Mouse (Mus musculus) MEL (cell line): Measurements from ENCODE around the gene Ndufaf8. TPM values are rescaled to one million over a fixed set of nuclear protein-coding genes. Genes with fewer than 3 reads are reported as not detected.

ENCODE experiments used
- DNase-seq: peaks from one replicate; pipeline ENCODE4 v3.0.0; 2011; ENCODE audit warnings: low read depth, low spot score
- H3K27ac ChIP-seq: 2 replicates; pipeline ENCODE4 v1.5.1; 2012; ENCODE audit warnings: low read depth, mild to moderate bottlenecking, control low read depth, low read length, moderate library complexity; ENCODE audit not compliant: control insufficient read depth
- H3K27me3 ChIP-seq, 2 experiments: fragments of 150-350 bp in 1 of 2; sonication (generic) in 1 of 2; 2 replicates each; pipeline ENCODE4 v1.6.1; 2012; ENCODE audit warnings: low read length in 2 of 2, mild to moderate bottlenecking in 2 of 2, improper control_type of control experiment in 1 of 2, moderate library complexity in 1 of 2; ENCODE audit not compliant: insufficient read depth in 2 of 2, control insufficient read depth in 1 of 2
- H3K36me3 ChIP-seq, 2 experiments: 2 replicates each; pipeline ENCODE4 v1.6.1; 2012 to 2014; ENCODE audit warnings: low read length in 2 of 2, improper control_type of control experiment in 1 of 2, inconsistent platforms in 1 of 2, mild to moderate bottlenecking in 1 of 2; ENCODE audit not compliant: insufficient read depth in 2 of 2, control insufficient read depth in 1 of 2
- H3K4me1 ChIP-seq, 2 experiments: fragments of 150-350 bp in 1 of 2; sonication (generic) in 1 of 2; 2 replicates each; pipeline ENCODE4 v1.6.1; 2012; ENCODE audit warnings: low read length in 2 of 2, improper control_type of control experiment in 1 of 2, mild to moderate bottlenecking in 1 of 2; ENCODE audit not compliant: insufficient read depth in 2 of 2, control insufficient read depth in 1 of 2
- H3K4me3 ChIP-seq, 2 experiments: fragments of 150-350 bp in 1 of 2; sonication (generic) in 1 of 2; 2 replicates each; pipeline ENCODE4 v1.5.1; 2012; ENCODE audit warnings: low read depth in 2 of 2, low read length in 2 of 2, mild to moderate bottlenecking in 2 of 2, moderate library complexity in 2 of 2, control low read depth in 1 of 2, improper control_type of control experiment in 1 of 2; ENCODE audit not compliant: control insufficient read depth in 1 of 2, insufficient read depth in 1 of 2
- H3K79me2 ChIP-seq: 2 replicates; pipeline ENCODE4 v1.6.1; 2012; ENCODE audit warnings: mild to moderate bottlenecking, low read length, moderate library complexity; ENCODE audit not compliant: control insufficient read depth, poor library complexity, insufficient read depth
- H3K9ac ChIP-seq: 2 replicates; pipeline ENCODE4 v1.6.1; 2012; ENCODE audit warnings: low read depth, mild to moderate bottlenecking, control low read depth, low read length, moderate library complexity; ENCODE audit not compliant: control insufficient read depth, poor library complexity, severe bottlenecking
- H3K9me3 ChIP-seq: fragments of 150-350 bp; sonication (generic); replicated peaks from 2 replicates; pipeline ENCODE4 v1.6.1; 2012; ENCODE audit warnings: mild to moderate bottlenecking, low read length, improper control_type of control experiment, moderate library complexity; ENCODE audit not compliant: insufficient read depth
- BHLHE40 ChIP-seq: IDR thresholded peaks from 2 replicates; pipeline ENCODE4 v1.6.1; 2012; ENCODE audit warnings: low read depth, mild to moderate bottlenecking, inconsistent platforms, low read length, improper control_type of control experiment, borderline replicate concordance
- CHD2 ChIP-seq: IDR thresholded peaks from 2 replicates; pipeline ENCODE4 v1.6.1; 2011; ENCODE audit warnings: low read length, improper control_type of control experiment
- CTCF ChIP-seq, 3 experiments: IDR thresholded peaks in 2 of 3; conservative IDR thresholded peaks in 1 of 3; 2 replicates each; pipeline ENCODE4 v1.5.1; 2011 to 2012; ENCODE audit warnings: low read length in 3 of 3, low read depth in 2 of 3, mild to moderate bottlenecking in 2 of 3, improper control_type of control experiment in 1 of 3, inconsistent platforms in 1 of 3, mixed read lengths in 1 of 3, moderate library complexity in 1 of 3; ENCODE audit not compliant: control insufficient read depth in 1 of 3, insufficient read depth in 1 of 3, poor library complexity in 1 of 3, severe bottlenecking in 1 of 3
- ELF1 ChIP-seq: IDR thresholded peaks from 2 replicates; pipeline ENCODE4 v1.6.1; 2014; ENCODE audit warnings: low read depth, mild to moderate bottlenecking, inconsistent platforms, low read length, improper control_type of control experiment, moderate library complexity
- EP300 ChIP-seq, 2 experiments: IDR thresholded peaks; 2 replicates each; pipeline ENCODE4 v1.6.1; 2011; ENCODE audit warnings: improper control_type of control experiment in 2 of 2, low read length in 2 of 2, low read depth in 1 of 2, mild to moderate bottlenecking in 1 of 2
- GABPA ChIP-seq: IDR thresholded peaks from 2 replicates; pipeline ENCODE4 v1.6.1; 2012; ENCODE audit warnings: low read depth, mild to moderate bottlenecking, inconsistent platforms, low read length, improper control_type of control experiment, moderate library complexity
- GATA1 ChIP-seq: IDR thresholded peaks from 2 replicates; pipeline ENCODE4 v1.6.1; 2011; ENCODE audit warnings: low read depth, low read length, improper control_type of control experiment
- HCFC1 ChIP-seq: IDR thresholded peaks from 2 replicates; pipeline ENCODE4 v1.6.1; 2012; ENCODE audit warnings: low read depth, mild to moderate bottlenecking, inconsistent platforms, low read length, improper control_type of control experiment, moderate library complexity
- KAT2A ChIP-seq: conservative IDR thresholded peaks from 2 replicates; pipeline ENCODE4 v1.6.1; 2012; ENCODE audit warnings: low read depth, low read length, improper control_type of control experiment, inconsistent platforms
- MAFK ChIP-seq: IDR thresholded peaks from 2 replicates; pipeline ENCODE4 v1.6.1; 2011; ENCODE audit warnings: low read depth, mild to moderate bottlenecking, low read length, improper control_type of control experiment, borderline replicate concordance
- MAZ ChIP-seq: IDR thresholded peaks from 2 replicates; pipeline ENCODE4 v1.6.1; 2012; ENCODE audit warnings: low read depth, mild to moderate bottlenecking, inconsistent platforms, low read length, improper control_type of control experiment
- MEF2A ChIP-seq: IDR thresholded peaks from 2 replicates; pipeline ENCODE4 v1.6.1; 2014; ENCODE audit warnings: low read depth, mild to moderate bottlenecking, inconsistent platforms, low read length, improper control_type of control experiment; ENCODE audit not compliant: poor library complexity, insufficient replicate concordance, severe bottlenecking; ENCODE audit errors: extremely low read depth
- MXI1 ChIP-seq: IDR thresholded peaks from 2 replicates; pipeline ENCODE4 v1.6.1; 2011; ENCODE audit warnings: mild to moderate bottlenecking, low read depth, low read length, improper control_type of control experiment
- MYC ChIP-seq: IDR thresholded peaks from 2 replicates; pipeline ENCODE4 v1.6.1; 2011; ENCODE audit warnings: low read depth, mild to moderate bottlenecking, low read length, improper control_type of control experiment, moderate library complexity
- NELFE ChIP-seq: IDR thresholded peaks from 2 replicates; pipeline ENCODE4 v1.6.1; 2011; ENCODE audit warnings: low read depth, low read length, improper control_type of control experiment
- NRF1 ChIP-seq: IDR thresholded peaks from 2 replicates; pipeline ENCODE4 v1.6.1; 2014; ENCODE audit warnings: low read depth, mild to moderate bottlenecking, inconsistent platforms, low read length, improper control_type of control experiment, moderate library complexity; ENCODE audit not compliant: poor library complexity, insufficient read depth, severe bottlenecking
- POLR2A ChIP-seq, 2 experiments: IDR thresholded peaks; 2 replicates each; pipeline ENCODE4 v1.6.1; 2011 to 2012; ENCODE audit warnings: low read length in 2 of 2, mild to moderate bottlenecking in 2 of 2, control low read depth in 1 of 2, improper control_type of control experiment in 1 of 2, low read depth in 1 of 2, moderate library complexity in 1 of 2; ENCODE audit not compliant: control insufficient read depth in 1 of 2, insufficient read depth in 1 of 2, poor library complexity in 1 of 2
- POLR2AphosphoS2 ChIP-seq: IDR thresholded peaks from 2 replicates; pipeline ENCODE4 v1.6.1; 2011; ENCODE audit warnings: low read length, improper control_type of control experiment
- RAD21 ChIP-seq: IDR thresholded peaks from 2 replicates; pipeline ENCODE4 v1.6.1; 2011; ENCODE audit warnings: mild to moderate bottlenecking, low read depth, low read length, improper control_type of control experiment
- RCOR1 ChIP-seq: IDR thresholded peaks from 2 replicates; pipeline ENCODE4 v1.6.1; 2012; ENCODE audit warnings: low read depth, mild to moderate bottlenecking, inconsistent platforms, low read length, improper control_type of control experiment
- SIN3A ChIP-seq: IDR thresholded peaks from 2 replicates; pipeline ENCODE4 v1.6.1; 2012; ENCODE audit warnings: low read length, improper control_type of control experiment, inconsistent platforms
- SMC3 ChIP-seq: IDR thresholded peaks from 2 replicates; pipeline ENCODE4 v1.6.1; 2011; ENCODE audit warnings: low read depth, low read length, improper control_type of control experiment
- UBTF ChIP-seq: IDR thresholded peaks from 2 replicates; pipeline ENCODE4 v1.6.1; 2012; ENCODE audit warnings: low read depth, mild to moderate bottlenecking, inconsistent platforms, low read length, improper control_type of control experiment, moderate library complexity, borderline replicate concordance; ENCODE audit not compliant: insufficient read depth
- USF1 ChIP-seq: IDR thresholded peaks from 2 replicates; pipeline ENCODE4 v1.6.1; 2014; ENCODE audit warnings: low read depth, mild to moderate bottlenecking, inconsistent platforms, low read length, improper control_type of control experiment, moderate library complexity
- ZC3H11A ChIP-seq: IDR thresholded peaks from 2 replicates; pipeline ENCODE4 v1.6.1; 2012; ENCODE audit warnings: low read depth, mild to moderate bottlenecking, inconsistent platforms, low read length, improper control_type of control experiment
- polyA plus RNA-seq, 2 experiments: library from polyadenylated mRNA; stranded (reverse) in 1 of 2; unstranded in 1 of 2; fragments of >175 nt in 1 of 2; fragments of >200 nt in 1 of 2; gene quantifications; 2 replicates each; pipeline versions ENCODE4 v1.2.1 to v1.2.4; 2012; ENCODE audit warnings: low replicate concordance in 2 of 2, low read depth in 1 of 2; ENCODE audit not compliant: insufficient read length in 2 of 2, insufficient read depth in 1 of 2, missing spikeins in 1 of 2
- total RNA-seq: library from RNA; depleted of rRNA; stranded (reverse); fragments of 300-350 nt; gene quantifications from 2 replicates; pipeline ENCODE4 v1.2.3, GENCODE M21; 2012

Ndufaf8 gene
- total and polyA plus RNA-seq, 3 experiments = 77.6 to 120 TPM; not detected in 1

DNA sequence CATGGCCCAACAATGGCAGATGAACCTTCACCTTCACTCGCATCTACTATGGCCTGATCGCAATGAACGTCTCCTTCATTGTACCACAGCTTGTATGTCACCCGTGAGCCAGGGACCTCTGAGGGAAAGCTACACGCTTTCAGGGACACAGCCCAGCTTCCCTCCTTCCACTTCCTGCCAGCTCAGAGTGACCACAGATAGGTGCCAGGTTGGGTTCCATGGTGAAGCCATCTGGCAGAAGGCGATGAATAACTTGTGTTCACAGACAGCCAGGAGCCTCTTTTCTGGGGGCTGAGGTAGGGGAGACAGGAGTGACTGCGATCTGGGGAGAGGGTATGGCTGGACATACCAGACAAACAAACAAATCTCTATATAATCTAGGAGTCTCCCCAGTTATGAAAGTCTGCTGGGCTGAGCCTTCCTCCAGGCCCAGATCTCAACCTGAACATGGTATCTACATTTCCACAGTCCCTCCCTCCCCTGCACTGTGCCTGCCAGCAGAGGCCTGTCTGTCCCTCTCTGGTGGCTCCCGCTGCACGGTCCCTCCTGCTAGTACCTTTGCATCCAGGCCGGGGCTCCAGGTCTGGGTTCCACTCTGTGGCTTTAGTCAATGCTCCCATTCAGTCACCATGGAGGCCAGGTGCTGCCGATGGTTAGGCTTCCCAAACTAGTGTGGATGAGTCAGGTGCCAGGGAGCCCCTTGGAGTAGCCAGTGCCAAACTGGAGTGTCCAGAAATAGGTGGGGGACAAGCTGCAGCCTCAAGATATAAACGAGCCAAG is 42.6 kb upstream of the Ndufaf8 start:
- Histone ChIP-seq H3K4me1 (no peaks in the 10 kb centered on the region), H3K9ac (no peak overlapping the region), H3K79me2 (no peaks in the 10 kb centered on the region), H3K4me3 (no peak overlapping the region), H3K27me3 (peaks cover 2% of the 10 kb centered on the region in 2 experiments; a peak in 3 of 4 replicates), H3K9me3 (no peaks in the 10 kb centered on the region), H3K36me3 (no peaks in the 10 kb centered on the region), H3K27ac (no peak overlapping the region)
- DNase-seq = no peak
- TF ChIP-seq CTCF (IDR thresholded peaks at IDR 0.05 in 2 of 3, conservative IDR thresholded peaks at IDR 0.05 in 1 of 3; ENCODE audit: control insufficient read depth in 1 of 3, insufficient read depth in 1 of 3, low read depth in 2 of 3, low read length in 3 of 3, poor library complexity in 1 of 3, severe bottlenecking in 1 of 3) (no peak), UBTF (no peak), RAD21 (no peak), NRF1 (no peak), MXI1 (no peak), MAFK (no peak), BHLHE40 (no peak), POLR2AphosphoS2 (no peak), NELFE (no peak), ZC3H11A (no peak), ELF1 (no peak), CHD2 (no peak), EP300 (IDR thresholded peaks at IDR 0.05; ENCODE audit: low read depth in 1 of 2, low read length in 2 of 2) (no peak), KAT2A (no peak), MAZ (no peak), GATA1 (no peak)

- H3K4me1 ChIP-seq = no peaks in the 10 kb centered on the region; a peak in 1 of 4 replicates
- H3K4me3 ChIP-seq = no peak overlapping the region
- no peaks in the 10 kb centered on the region for H3K9me3 ChIP-seq
- no peaks in the 10 kb centered on the region; a peak in 2 of 4 replicates for H3K27me3 ChIP-seq
- no peaks in the 10 kb centered on the region for H3K79me2 ChIP-seq
- no peak for DNase-seq
- H3K27ac ChIP-seq = no peak overlapping the region
- H3K9ac ChIP-seq = no peak overlapping the region
- TF ChIP-seq EP300 (IDR thresholded peaks at IDR 0.05; ENCODE audit: low read depth in 1 of 2, low read length in 2 of 2) (no peak), MXI1 (no peak), MAFK (no peak), KAT2A (no peak), SMC3 (no peak), UBTF (no peak), HCFC1 (no peak), SIN3A (no peak), MYC (no peak), NELFE (no peak), RAD21 (no peak), RCOR1 (no peak), MEF2A (no peak), POLR2A (IDR thresholded peaks at IDR 0.05; ENCODE audit: control insufficient read depth in 1 of 2, insufficient read depth in 1 of 2, low read depth in 1 of 2, low read length in 2 of 2, poor library complexity in 1 of 2) (no peak), USF1 (no peak), GABPA (no peak)
- no peaks in the 10 kb centered on the region for H3K36me3 ChIP-seq
Measured at GRCm38 (mm10) chr11:120060634-120061033, 38.1 kb upstream of the Ndufaf8 start.
